Mouse (Mus musculus): ENCODE results near the gene Grik1.

Grik1 gene

DNA sequence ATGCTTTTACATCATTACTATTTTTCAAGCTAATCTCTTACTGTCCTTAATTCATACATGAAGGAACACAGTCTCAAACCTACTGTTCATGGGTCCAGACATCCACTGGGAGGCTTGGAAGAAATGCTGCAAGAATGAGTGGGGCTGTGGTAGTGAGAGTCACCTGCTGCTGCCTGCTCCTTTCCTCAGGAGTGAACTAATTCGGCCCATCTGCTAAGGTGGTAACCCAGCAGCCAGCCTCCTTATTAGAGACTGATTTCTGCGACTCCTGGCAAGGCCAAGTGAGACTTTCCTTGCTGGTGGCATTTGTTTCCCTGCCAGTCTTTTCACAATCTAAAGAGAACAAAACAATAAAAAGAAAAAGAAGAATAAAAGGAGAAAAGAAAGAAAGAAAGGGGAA lies 147.9 kb downstream of the Grik1 start:
- DNase-seq (ENCODE audit: inconsistent ontology term), result no peak

DNA sequence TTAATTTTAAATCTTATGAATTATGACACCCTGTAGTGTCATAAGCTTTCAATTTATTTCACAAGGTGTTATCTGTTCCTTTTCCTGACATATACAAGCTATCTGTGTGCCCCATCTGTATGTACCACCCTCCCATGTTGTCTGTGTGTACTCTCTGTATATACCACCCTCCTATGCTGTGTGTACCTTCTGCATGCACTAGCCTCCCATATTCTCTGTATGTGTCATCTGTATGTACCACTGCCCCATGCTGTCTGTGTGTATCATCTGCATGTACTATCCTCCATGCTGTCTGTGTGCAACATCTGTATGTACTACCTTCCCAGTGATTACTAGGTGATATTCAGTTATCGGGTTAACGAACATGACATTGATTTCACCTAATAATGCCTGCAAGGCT lies 148.5 kb downstream of the Grik1 start:
- no peak for DNase-seq (ENCODE audit: inconsistent ontology term)

DNA sequence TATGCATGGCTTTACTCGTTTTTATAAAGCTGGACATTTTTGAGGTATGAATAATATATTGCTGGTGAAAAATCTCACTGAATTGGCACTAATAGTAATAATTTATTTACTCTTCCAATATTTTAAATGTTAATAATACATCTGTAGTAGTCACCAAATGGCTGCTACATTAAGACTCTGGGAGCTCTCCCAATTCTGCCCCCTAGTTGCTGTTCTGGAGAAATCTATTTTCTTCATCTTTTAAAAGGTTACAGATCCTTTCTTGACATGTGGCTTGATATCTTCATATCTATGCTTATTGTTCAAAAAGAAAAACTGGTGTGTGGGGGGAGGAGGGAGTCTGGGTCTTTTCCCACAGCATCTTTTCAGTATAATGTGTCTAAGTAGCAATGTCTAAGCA lies 151.2 kb downstream of the Grik1 start:
- DNase-seq (ENCODE audit: inconsistent ontology term), result no peak

DNA sequence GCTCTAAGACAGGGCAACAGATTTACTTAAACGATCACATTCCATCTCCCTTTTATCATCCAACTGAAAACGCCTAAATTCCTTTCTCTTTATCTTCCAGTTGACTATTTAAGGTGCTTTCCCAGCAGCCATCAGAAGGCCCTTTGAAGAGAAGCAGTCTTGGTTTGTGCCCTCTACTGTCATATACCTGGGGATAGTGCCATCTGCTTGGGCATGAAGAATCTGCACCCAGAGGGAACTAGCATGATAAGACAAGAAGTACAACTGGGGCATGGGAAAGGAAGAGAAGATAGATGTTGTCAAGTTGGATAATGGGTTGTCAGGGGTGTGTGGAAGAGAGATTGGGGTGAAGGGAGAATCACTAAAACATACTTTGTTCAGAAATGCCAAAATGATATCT lies 157.1 kb downstream of the Grik1 start:
- no peak for DNase-seq (ENCODE audit: inconsistent ontology term)

DNA sequence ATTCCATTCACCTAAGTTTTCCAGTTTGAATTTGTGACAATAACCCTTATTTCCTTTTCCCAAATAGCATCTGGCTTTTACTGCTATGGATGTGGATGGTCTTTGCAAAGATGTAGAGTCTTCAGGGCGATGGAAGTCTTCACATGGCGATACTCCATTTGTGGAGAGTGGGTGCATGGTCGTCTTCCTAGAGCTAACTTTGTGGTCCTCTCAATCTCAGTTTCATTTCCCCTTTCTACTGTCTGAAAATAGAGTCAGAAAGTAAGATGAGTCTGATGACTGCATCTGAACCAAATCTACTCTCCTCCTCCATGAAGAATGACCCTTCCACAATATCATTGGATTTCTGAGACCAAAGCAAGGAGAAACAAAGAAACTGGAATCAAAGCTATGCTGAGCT lies 159.0 kb downstream of the Grik1 start:
- DNase-seq (ENCODE audit: inconsistent ontology term), result no peak

DNA sequence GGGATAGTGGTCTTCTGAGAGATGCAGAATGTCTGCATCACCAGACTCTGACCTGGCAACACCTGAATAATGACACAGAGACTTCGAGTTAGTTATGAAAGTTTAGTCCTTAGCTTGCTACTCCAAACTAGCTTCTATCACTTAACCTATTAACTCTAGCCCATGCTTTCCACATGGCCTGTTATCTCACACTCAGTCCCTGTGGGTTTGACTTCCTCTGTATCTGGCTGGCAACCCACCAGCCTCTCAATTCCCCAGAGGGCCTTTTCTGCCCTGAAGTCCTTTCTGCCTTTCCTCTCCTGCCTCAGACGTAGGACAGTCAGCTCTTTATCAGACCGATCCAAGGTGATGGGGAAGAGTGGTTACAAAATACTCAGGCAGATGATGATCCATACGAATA lies 165.0 kb downstream of the Grik1 start:
- DNase-seq (ENCODE audit: inconsistent ontology term), result no peak

DNA sequence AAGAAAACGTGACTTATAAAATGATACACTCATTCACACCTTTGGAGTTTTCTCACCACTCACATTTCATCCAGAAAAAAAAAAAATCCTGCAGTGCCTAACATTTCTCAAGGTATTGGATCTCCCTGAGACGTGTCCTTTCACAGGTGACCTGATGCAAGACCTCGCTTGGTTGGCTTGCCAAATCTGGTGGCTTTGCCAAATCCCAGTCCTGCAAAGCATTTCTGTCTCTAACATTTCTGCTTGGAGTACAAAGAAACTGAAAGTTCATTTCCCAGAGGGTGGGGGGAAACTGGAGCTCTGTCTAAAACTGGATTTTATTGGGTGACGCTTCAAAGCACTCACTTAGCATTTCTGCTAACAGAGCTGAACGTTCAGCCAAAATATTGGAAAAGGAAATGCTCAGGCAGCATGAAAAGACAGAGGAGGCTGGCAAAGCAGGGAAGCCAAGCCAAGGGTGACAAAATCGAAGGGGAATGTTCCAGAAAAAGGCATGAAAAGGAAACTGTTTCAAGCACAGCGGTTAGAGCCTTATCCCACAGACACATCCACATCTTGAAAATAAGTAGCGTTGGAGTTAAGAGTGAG lies 177.4 kb downstream of the Grik1 start:
- peak; percentile 89 for DNase-seq (ENCODE audit: inconsistent ontology term)

DNA sequence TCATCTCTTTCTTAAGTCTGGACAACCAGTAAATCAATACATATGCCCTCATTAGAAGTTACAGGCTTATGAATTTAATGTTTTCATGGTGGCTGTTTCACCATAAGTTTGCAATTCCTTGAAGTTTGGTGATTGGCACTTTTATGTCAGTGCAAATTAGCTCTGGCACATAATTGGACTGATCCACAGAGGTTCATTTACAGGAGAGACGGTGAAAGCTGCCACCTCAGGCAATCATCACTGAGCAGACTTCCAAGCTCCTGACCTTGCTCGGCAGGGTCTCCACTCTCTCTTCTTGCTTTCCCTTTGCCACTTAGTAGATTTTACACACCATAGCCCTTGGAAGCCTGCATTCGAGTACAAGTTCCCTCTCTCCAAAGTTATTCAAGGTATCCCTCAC lies 178.6 kb downstream of the Grik1 start:
- no peak for DNase-seq (ENCODE audit: inconsistent ontology term)

DNA sequence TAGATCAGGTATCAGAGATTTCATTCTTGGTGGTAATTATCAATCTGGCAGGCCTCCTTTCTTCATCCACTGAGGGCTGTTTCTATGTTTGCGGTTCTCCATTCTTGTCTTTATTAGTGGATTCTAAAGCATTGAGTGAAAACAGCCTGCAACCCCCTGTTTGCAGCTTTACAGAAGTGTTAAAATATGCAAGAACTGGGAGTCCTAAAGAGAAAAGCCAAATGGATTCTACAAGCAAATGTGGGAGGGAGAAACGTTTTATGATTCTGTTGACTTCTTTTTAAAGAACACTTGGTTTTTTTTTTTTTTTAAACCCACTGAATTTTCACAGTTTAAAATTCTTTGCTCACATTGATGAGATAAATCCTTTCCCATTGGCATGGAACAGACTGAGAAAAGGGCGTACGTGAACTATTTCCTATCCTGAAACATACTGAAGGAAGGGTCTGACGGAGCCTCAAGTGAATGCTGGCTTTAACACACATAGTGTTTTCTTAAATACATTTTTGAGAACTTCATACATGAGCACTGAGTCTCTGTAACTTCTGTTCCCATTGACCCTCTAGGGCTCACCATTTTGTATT lies 195.8 kb downstream of the Grik1 start:
- DNase-seq (ENCODE audit: inconsistent ontology term), result no peak

DNA sequence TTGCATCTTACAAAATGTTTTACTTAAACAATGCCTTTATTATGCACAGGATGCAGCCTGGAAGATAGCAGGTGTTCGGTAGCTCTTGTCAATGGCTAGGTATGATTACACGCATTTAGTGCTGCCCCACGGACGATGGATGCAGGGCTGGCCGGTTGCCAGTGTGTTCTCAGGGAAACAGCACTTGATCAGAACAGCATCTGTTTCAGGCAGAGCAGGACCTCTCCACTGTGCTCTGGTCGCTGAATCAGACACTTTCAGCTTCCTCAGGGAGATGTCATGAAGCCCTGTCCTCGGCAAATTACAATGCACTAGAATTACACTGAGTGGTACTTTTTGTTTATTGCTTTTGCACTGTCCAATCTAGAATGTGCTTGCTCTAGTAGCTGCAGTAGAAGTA lies 202.8 kb downstream of the Grik1 start:
- DNase-seq (ENCODE audit: inconsistent ontology term), result no peak

DNA sequence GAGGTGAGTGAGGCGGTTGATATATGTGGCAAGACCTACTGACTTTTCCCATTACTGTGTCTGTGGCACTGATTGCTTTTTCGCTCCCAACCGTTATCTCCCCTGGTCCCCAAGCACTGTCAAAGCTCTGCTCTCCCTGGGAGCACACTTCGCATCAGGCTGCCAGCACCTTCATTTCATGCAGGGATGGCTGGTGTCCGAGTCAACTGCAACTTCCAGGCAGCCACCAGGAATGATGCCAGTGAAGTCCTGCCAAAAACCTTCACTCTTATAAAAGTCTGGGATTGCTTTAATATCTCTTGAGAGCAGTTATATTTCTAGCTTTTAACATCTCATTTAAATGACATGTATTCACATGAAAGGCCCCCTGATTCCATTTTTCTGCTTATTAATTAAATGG lies 215.3 kb downstream of the Grik1 start:
- no peak for DNase-seq (ENCODE audit: inconsistent ontology term)

DNA sequence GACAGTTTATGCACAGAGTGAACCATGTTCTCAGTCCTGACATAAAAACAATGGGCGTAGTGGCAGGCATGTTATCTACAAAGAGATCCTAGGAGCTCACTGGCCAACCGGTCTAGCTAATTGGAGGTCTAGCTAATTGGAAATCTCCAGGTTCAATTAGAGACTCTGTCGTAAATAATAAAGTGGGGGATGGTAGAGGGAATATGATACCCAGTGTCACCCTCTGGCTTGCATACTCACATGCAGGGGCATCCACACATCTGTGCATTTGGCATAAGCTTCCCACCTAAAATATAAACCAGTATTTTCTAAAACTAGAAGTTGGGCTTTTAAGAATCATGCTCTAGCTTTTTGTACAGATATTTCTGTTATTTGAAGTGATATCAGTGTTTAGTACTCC lies 229.1 kb downstream of the Grik1 start:
- DNase-seq (ENCODE audit: inconsistent ontology term), result no peak

DNA sequence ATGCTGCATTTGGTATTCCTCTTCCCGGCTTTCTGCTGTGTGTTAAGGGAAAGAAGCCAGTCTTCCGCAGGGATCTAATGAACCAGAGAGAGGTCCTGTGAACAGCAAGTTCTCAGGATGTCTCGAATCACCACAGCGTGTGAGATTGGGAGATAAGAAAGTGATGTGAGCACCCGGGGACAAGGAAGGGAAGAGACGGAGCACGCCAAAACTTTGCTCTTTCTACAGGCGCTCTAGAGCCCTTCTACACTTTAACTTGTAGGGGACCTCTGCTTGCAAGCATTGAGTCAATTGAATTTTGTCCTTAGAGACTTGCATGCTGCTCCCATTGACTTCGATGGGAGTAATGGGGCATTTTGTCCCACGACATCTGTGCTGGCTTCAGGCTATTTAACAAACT lies 241.9 kb downstream of the Grik1 start:
- DNase-seq (ENCODE audit: inconsistent ontology term), result no peak

DNA sequence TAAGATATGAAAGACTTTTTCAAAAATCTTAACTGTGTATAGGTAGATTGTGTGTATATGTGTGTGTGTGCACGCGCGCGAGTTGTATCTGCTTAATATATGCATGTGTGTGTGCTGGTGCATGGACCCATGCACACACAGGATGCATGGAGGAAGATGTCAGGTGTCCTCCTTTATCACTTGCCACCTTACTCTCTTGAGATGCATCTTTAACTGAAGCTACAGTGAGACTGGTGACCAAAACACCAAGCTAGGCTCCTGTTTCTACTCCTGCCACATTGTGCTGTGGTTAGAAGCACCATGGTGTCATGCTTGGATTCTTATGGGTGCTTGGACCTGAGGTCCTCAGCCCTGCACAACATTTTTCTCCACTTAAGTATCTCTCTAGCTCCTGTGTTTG lies 245.7 kb downstream of the Grik1 start:
- DNase-seq (ENCODE audit: inconsistent ontology term), result no peak

DNA sequence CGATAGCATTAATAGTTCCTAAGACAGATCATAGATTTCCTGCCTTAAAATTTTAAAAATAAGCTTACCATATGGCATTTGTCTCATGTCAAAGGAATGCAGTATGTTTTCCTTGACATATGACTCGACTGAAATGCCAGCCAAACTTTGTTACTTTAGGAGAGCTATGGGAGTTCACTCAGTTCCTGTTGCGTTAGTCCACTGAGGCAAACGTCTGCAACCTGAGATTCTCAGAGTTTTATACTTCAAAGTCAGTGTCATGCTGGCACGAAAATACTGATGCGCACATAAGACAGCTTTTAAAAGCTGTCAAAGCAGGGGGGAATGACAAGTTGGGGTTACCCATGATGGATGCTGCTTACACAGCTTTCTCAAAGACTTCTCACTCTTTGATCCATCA lies 247.6 kb downstream of the Grik1 start:
- DNase-seq (ENCODE audit: inconsistent ontology term), result no peak

DNA sequence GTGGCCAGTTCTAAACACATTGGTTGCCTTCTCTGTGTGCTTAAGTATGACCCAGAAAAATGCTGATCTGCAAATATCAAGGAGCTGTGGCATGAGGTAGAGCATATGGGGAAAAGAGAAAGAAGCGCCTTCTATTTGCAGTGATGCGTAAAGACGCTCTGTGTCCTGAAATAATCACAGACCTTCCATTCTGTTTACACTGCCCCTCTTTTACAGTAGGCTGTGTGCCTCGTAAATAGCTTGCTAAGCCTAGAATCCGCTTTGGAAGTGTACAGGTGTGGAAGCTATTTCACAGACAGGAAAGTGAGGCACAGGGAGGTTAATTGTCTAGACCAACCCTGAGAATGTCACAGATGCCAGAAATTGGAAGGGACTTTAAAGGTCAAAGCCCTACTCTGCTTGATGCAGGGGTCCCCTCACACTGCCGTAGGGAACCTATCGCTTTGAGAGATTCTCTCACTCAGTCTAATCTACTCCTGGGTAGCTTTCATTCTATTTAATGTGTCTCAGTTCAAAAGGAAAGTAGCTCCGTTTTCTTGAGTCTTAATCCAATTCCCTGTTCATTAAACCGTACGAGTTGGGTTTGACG lies 251.5 kb downstream of the Grik1 start:
- peak; percentile 0 for DNase-seq (ENCODE audit: inconsistent ontology term)

DNA sequence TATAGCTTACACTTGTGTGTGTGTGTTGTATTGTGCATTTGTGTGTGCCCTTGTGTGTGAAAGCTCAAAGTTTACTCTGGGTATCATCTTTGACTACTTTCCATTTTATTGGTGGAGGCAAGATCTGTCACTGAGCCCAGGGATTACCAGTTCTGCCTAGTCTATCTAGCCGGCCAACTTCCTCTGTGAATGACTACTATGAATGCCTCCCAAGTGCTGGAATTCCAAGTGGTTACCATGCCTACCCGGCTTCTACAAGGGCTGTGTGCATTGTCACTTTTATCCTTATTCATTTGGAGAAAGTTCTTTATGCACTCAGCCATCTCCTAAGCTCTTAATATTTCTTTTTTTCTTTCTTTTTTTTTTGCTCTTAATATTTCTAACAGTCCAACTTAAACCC lies 301.3 kb downstream of the Grik1 start:
- DNase-seq (ENCODE audit: inconsistent ontology term), result no peak

DNA sequence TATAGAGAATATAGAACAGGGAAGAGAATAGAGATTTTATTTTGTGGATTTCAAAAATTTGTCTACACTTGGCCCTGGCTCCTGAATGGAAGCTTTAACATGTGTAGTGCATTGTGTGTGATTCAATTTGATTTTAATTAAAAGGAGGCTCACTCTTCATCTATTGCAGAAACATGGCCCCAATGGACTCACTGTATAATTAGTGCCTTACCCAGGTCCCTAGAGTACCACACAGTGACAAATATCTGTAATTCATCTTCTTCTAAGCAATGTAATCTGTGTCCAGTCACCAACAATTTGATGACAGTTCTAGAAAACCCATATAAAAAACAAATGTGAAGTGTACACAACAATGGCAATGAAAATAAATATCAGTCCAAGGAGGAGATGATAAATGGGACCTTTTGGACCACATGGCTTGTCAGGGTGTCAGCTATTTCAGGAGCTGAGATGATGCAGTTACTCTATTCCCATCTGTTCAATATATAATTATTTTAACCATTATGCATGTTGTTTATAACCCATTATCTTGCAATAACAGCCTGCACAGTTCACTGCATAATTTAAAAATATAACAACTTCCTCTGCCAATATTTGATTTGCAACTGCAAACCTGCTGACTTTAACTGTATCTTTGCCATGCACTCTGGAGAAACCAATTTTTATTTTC lies 305.7 kb downstream of the Grik1 start:
- DNase-seq (ENCODE audit: inconsistent ontology term), result no peak

DNA sequence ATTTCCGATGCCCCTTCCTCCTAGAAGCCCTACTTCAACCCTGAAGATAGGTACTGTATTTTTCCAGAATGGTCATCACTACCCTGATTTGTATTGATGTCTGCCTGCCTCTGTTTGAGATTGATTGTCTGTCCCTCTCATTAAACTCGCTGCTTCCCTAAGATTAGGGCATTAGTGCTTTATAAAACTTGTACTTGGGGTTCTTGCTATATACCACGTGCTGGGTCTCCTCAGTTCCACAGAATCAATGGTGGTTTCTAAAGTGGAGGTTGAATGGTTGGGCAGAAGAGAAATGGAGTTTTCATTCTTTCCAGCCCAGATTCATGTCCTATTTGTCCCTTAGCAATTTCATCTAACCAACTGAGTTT lies 316.0 kb downstream of the Grik1 start:
- DNase-seq (ENCODE audit: inconsistent ontology term), result no peak

DNA sequence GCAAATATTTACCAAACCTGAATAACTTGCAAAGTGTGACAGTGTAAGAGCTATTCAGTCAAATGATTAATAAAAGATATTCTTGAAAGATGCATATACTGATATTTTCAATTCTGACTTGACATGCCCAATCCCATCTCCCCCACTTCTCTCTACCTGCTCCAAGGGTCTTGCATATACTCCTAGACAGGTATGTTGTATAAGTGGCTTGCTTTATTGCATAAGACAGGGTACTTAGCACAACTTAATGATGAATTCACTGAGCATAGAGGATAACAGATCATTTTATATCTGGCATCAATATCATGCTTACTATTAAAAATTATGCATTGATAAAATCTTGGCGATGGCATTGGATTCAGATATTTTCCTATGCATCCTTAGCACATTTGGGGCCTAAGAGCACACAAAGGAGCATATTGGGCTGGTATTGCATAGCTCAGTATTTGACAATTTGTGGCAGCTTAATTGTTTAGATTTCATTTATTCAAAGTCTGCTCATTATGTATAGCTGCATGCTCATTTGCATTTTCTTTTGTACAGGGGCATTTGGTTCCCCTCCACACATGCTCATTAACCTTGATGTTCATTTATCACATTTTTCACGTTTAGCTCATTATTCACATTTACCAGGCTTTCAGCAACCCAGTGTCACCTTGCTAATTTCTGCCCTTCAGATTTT lies 316.5 kb downstream of the Grik1 start:
- no peak for DNase-seq (ENCODE audit: inconsistent ontology term)

DNA sequence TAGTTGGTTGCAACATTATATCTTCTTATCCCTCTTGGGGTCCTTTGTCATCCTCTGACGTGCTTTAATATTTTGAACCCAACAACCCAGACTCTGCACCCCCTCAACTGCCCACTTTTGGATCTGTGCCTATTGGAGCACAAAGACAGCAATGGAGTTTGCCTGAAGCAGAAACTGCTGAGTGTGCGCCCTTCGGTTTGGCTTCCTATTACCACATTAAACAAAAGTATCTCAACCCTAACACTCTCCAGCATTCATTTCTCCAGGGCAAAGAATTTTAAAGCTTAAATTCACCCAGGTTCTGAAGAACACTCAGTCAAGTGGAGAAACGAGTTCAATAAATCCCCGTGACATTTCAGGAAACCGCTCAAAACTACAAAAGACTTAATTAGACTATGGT lies 318.2 kb downstream of the Grik1 start:
- no peak for DNase-seq (ENCODE audit: inconsistent ontology term)

DNA sequence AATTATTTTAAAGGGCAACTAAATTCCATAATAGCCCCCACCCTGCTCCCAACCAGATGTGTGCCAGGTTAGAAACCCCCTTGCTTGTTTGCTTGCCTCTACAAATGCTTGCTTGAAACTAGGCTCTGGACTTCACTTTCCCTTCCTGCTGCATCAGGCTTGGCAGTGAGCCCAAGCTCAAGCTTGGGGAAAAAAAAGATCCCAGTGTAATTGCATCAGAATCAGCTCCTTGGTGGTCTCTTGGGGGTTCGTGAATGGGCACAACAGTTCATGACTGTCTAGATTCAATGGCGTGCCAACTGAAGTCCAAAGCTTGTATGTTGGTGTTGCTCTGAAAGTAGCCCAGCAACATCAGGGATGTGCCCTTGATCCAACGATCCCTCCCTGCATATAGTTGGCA lies 320.1 kb downstream of the Grik1 start:
- no peak for DNase-seq (ENCODE audit: inconsistent ontology term)

DNA sequence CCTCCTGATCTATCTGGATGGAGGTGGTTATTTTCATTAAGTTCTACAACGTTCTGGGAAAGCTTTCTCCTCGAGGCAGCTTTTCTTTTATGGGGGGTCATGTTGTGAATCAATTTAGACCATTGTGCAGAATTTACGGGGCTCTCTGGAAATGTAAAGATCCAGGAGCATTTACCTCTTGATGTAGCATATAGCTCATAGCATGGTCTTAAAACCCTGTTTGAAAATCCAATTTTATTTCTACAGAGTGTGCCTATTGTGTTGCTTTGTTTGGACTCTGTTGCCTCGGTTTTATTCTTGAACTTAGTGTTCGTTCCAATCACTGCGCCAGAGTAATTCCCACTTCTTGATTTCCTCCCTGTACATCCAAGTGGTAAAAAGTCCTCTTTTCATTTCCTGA lies 328.6 kb downstream of the Grik1 start:
- no peak for DNase-seq (ENCODE audit: inconsistent ontology term)
